Mouse (Mus musculus): ENCODE results near the gene Ghrh. TPM values are rescaled to one million over a fixed set of nuclear protein-coding genes. Genes with fewer than 3 reads are reported as not detected.

The Ghrh gene
- polyA plus RNA-seq, 1 experiment from 2014 or later, result 1.0 TPM

DNA sequence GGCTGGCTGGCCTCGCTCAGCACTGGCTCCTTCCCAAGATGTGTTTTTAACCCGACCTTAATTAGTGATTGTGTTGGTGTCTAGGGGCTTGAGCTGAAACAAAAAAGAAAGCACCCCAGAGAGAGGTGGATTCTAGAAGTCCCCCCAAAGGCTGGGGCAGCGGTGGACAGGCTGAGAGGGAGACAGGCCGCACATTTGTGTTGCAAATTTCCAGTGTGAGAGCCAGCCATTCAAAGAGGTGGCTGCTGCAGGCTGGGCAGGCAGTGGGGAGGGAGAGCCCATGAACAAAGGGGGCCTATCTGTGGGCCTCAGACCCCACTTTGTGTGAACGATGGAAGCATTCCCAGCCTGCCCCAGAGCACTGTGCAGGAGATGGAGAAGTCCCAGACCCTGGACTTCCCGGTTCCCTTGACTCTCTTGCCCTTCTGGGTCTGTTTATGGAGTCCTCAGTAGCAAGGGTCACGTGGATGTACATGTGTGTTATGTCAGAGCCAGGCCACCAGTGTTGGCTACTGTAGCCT, 7.0 kb downstream of the Ghrh start:
- Histone ChIP-seq H3K4me2 (replicated peaks; ENCODE audit: low read depth, low read length) (no peak overlapping the region), H3K4me1 (replicated peaks; ENCODE audit: control insufficient read depth, insufficient read depth, low read length) (peaks cover 14% of the 10 kb centered on the region), H3K36me3 (ENCODE audit: control insufficient read depth, insufficient read depth, low read length) (no peaks in the 10 kb centered on the region), H3K27ac (ENCODE audit: low read depth, low read length) (peak overlapping the region; percentile 88), H3K9ac (ENCODE audit: low read depth, low read length) (peak overlapping the region; percentile 32), H3K9me3 (ENCODE audit: control insufficient read depth, low read length) (no peaks in the 10 kb centered on the region), H3K27me3 (ENCODE audit: control insufficient read depth, insufficient read depth, low read length) (no peaks in the 10 kb centered on the region), H3K4me3 (ENCODE audit: low read depth, low read length) (no peak overlapping the region)
- DNase-seq (ENCODE audit: low spot score) (peak; percentile 66), ATAC-seq (ENCODE audit: low FRiP score) (peak; percentile 52)
- 13% methylated on average over 7 of the region's 7 CpGs for WGBS

GRCm38 (mm10) chr2:157339532-157339931, 7.8 kb downstream of the Ghrh start:
- Histone ChIP-seq H3K9ac (ENCODE audit: low read depth, low read length) (peak overlapping the region; percentile 38; the same call in 1 of the 2 replicates), H3K4me3 (ENCODE audit: low read depth, low read length) (no peak overlapping the region), H3K27me3 (ENCODE audit: control insufficient read depth, insufficient read depth, low read length) (no peaks in the 10 kb centered on the region), H3K4me2 (replicated peaks; ENCODE audit: low read depth, low read length) (no peak overlapping the region), H3K36me3 (ENCODE audit: control insufficient read depth, insufficient read depth, low read length) (no peaks in the 10 kb centered on the region), H3K27ac (ENCODE audit: low read depth, low read length) (peak overlapping the region; percentile 88), H3K4me1 (replicated peaks; ENCODE audit: control insufficient read depth, insufficient read depth, low read length) (peaks cover 14% of the 10 kb centered on the region), H3K9me3 (ENCODE audit: control insufficient read depth, low read length) (no peaks in the 10 kb centered on the region)
- DNase-seq (ENCODE audit: low spot score), result no peak
- WGBS, result 73% methylated on average over 7 of the region's 7 CpGs
- no peak for ATAC-seq (ENCODE audit: low FRiP score)

GRCm38 (mm10) chr2:157338663-157339062, 8.6 kb downstream of the Ghrh start:
- 43% methylated on average over 5 of the region's 5 CpGs for WGBS

DNA sequence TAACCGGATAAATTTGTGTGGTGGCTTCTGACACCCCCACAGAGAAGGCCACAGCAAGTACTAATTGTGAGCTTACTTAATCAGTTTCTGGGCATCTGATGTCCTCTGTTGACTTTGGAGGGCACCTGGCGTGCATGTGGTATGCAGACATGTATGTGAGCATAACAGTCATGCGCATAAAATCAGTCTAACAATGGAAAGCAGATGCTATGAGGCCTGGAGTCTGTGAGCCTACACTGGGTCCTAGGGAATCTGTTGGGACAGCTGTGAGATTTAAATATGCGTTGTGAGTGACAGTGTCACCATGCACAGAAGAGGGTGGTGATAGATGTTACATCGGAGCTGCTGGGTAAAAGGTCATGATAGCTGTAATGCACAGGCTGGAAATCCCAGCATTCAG, 15.2 kb downstream of the Ghrh start:
- ATAC-seq (ENCODE audit: low FRiP score), result 0 out of 2 replicates have a peak, but pooled peaks have one; percentile 20
- no peak overlapping the region for H3K4me3 ChIP-seq (ENCODE audit: low read depth, low read length)
- H3K27me3 ChIP-seq (ENCODE audit: control insufficient read depth, insufficient read depth, low read length), result no peaks in the 10 kb centered on the region
- no peak for DNase-seq (ENCODE audit: low spot score)
- no peaks in the 10 kb centered on the region for H3K36me3 ChIP-seq (ENCODE audit: control insufficient read depth, insufficient read depth, low read length)
- no peak overlapping the region for H3K9ac ChIP-seq (ENCODE audit: low read depth, low read length)
- no peak overlapping the region for H3K4me2 ChIP-seq (replicated peaks; ENCODE audit: low read depth, low read length)
- H3K27ac ChIP-seq (ENCODE audit: low read depth, low read length), result peak overlapping the region; percentile 72
- 63% methylated on average over 5 of the region's 5 CpGs for WGBS
- H3K4me1 ChIP-seq (replicated peaks; ENCODE audit: control insufficient read depth, insufficient read depth, low read length), result peaks cover 3% of the 10 kb centered on the region
- H3K9me3 ChIP-seq (ENCODE audit: control insufficient read depth, low read length), result no peaks in the 10 kb centered on the region

More at GRCm38 (mm10) chr2:157338663-157339062, 8.6 kb downstream of the Ghrh start:
- H3K9ac ChIP-seq (ENCODE audit: low read depth, low read length), result no peak overlapping the region
- no peak overlapping the region for H3K27ac ChIP-seq (ENCODE audit: low read depth, low read length)
- H3K27me3 ChIP-seq (ENCODE audit: control insufficient read depth, insufficient read depth, low read length), result no peaks in the 10 kb centered on the region
- DNase-seq (ENCODE audit: low spot score) (peak; percentile 88), ATAC-seq (ENCODE audit: low FRiP score) (no peak)
- H3K36me3 ChIP-seq (ENCODE audit: control insufficient read depth, insufficient read depth, low read length), result no peaks in the 10 kb centered on the region
- no peaks in the 10 kb centered on the region for H3K9me3 ChIP-seq (ENCODE audit: control insufficient read depth, low read length)
- H3K4me2 ChIP-seq (replicated peaks; ENCODE audit: low read depth, low read length), result no peak overlapping the region
- peaks cover 14% of the 10 kb centered on the region for H3K4me1 ChIP-seq (replicated peaks; ENCODE audit: control insufficient read depth, insufficient read depth, low read length)
- H3K4me3 ChIP-seq (ENCODE audit: low read depth, low read length), result no peak overlapping the region

DNA sequence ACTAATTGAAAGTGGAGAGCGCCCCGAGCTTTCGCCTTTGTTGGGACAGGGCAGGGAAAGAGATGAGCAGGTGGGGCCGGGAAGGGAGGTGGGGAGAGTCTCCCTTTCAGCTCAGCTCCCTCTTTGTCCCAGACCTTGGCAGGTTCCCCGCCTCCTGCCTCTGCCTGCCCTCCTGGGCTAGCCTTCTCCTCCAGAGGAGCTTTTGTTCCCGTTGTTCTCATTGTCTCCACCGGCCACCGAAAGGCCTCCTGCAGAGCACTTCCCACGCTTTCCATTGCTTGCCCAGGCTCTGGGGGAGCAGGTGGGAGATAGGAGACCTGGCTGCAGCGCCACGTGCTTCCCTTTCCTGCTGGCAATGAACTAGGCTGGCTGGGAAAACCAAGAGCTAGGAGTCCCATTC, 18.7 kb downstream of the Ghrh start:
- H3K27me3 ChIP-seq (ENCODE audit: control insufficient read depth, insufficient read depth, low read length), result no peaks in the 10 kb centered on the region
- ATAC-seq (ENCODE audit: low FRiP score) (peak; percentile 76), DNase-seq (ENCODE audit: low spot score) (peak; percentile 66)
- peak overlapping the region; percentile 78 for H3K27ac ChIP-seq (ENCODE audit: low read depth, low read length)
- WGBS, result 15% methylated on average over 11 of the region's 11 CpGs
- H3K9me3 ChIP-seq (ENCODE audit: control insufficient read depth, low read length), result no peaks in the 10 kb centered on the region
- H3K4me2 ChIP-seq (replicated peaks; ENCODE audit: low read depth, low read length), result no peak overlapping the region
- no peak overlapping the region for H3K4me3 ChIP-seq (ENCODE audit: low read depth, low read length)
- H3K36me3 ChIP-seq (ENCODE audit: control insufficient read depth, insufficient read depth, low read length), result peaks cover 10% of the 10 kb centered on the region
- H3K4me1 ChIP-seq (replicated peaks; ENCODE audit: control insufficient read depth, insufficient read depth, low read length), result peaks cover 3% of the 10 kb centered on the region
- peak overlapping the region; percentile 1; the same call in 1 of the 2 replicates for H3K9ac ChIP-seq (ENCODE audit: low read depth, low read length)

DNA sequence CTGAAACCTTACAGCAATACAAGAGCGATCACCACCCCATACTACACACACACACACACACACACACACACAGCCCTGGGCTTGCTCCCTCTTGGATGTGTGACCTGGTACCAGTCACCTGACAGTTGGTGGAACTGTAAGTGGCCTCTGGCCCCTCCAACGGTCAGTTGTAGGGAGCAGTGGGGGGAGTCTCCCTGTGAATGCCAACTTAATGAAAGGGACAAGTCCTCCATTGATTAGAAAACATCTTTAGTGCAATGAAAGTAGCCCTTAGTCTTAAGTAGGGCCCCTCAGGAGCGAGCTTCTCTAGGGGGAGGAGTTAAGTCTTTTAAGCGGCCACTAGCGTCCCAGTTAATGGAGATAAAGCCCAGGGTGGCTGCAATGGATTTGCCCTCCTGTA, 19.2 kb downstream of the Ghrh start:
- WGBS, result 28% methylated on average over 5 of the region's 5 CpGs
- Histone ChIP-seq H3K27ac (ENCODE audit: low read depth, low read length) (peak overlapping the region; percentile 78), H3K36me3 (ENCODE audit: control insufficient read depth, insufficient read depth, low read length) (peaks cover 13% of the 10 kb centered on the region), H3K4me3 (ENCODE audit: low read depth, low read length) (no peak overlapping the region), H3K9ac (ENCODE audit: low read depth, low read length) (peak overlapping the region; percentile 1; the same call in 1 of the 2 replicates), H3K9me3 (ENCODE audit: control insufficient read depth, low read length) (no peaks in the 10 kb centered on the region), H3K4me1 (replicated peaks; ENCODE audit: control insufficient read depth, insufficient read depth, low read length) (peaks cover 3% of the 10 kb centered on the region), H3K27me3 (ENCODE audit: control insufficient read depth, insufficient read depth, low read length) (no peaks in the 10 kb centered on the region), H3K4me2 (replicated peaks; ENCODE audit: low read depth, low read length) (no peak overlapping the region)
- DNase-seq (ENCODE audit: low spot score), result no peak
- peak; percentile 55; the same call in 1 of the 2 replicates for ATAC-seq (ENCODE audit: low FRiP score)

GRCm38 (mm10) chr2:157325238-157325637, 22.1 kb downstream of the Ghrh start:
- H3K36me3 ChIP-seq (ENCODE audit: control insufficient read depth, insufficient read depth, low read length), result peaks cover 19% of the 10 kb centered on the region
- DNase-seq (ENCODE audit: low spot score) (no peak), ATAC-seq (ENCODE audit: low FRiP score) (no peak)
- H3K4me1 ChIP-seq (replicated peaks; ENCODE audit: control insufficient read depth, insufficient read depth, low read length), result no peaks in the 10 kb centered on the region; the same call in 1 of the 2 replicates
- H3K4me3 ChIP-seq (ENCODE audit: low read depth, low read length), result no peak overlapping the region
- no peaks in the 10 kb centered on the region for H3K9me3 ChIP-seq (ENCODE audit: control insufficient read depth, low read length)
- H3K4me2 ChIP-seq (replicated peaks; ENCODE audit: low read depth, low read length), result no peak overlapping the region
- no peaks in the 10 kb centered on the region for H3K27me3 ChIP-seq (ENCODE audit: control insufficient read depth, insufficient read depth, low read length)
- WGBS, result 87% methylated on average over 2 of the region's 2 CpGs
- no peak overlapping the region for H3K9ac ChIP-seq (ENCODE audit: low read depth, low read length)
- H3K27ac ChIP-seq (ENCODE audit: low read depth, low read length), result no peak overlapping the region

DNA sequence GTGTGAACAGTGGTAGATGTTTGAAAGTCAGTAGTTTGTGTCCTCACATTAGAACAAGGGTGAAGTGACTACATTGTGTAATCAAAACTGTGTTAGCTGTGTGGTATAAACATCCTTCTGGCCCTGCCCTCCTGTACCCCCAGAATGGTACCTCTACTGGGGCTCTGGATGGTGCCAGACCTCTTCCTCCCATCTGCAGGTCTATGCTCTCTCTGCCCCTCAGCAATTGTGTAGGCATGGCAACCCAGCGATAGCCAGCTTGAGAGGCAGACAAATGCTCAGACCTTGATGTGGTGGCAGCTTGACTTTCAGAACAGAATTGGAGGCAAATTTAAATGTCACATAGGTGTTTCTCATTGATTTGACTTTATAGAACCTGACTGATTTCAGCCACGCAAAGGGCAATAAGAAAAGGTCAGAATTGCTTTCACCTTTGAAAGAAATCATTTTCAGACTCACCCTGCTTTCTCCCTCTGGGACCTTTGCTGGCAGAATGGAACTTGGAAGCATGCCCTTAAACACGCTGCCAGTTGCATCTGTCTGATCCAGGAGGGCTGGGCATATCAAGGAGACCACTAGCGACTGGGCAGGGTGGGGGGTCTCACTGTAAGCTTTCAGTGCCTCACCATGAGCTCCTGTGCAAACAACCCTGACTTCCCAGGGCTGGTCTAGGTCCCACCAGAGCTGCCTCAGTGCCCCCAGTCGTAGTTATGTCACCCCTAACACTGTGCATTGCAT, 25.1 kb downstream of the Ghrh start:
- Histone ChIP-seq H3K27me3 (ENCODE audit: control insufficient read depth, insufficient read depth, low read length) (no peaks in the 10 kb centered on the region), H3K9me3 (ENCODE audit: control insufficient read depth, low read length) (no peaks in the 10 kb centered on the region), H3K4me3 (ENCODE audit: low read depth, low read length) (no peak overlapping the region), H3K36me3 (ENCODE audit: control insufficient read depth, insufficient read depth, low read length) (peaks cover 31% of the 10 kb centered on the region), H3K4me1 (replicated peaks; ENCODE audit: control insufficient read depth, insufficient read depth, low read length) (no peaks in the 10 kb centered on the region), H3K27ac (ENCODE audit: low read depth, low read length) (no peak overlapping the region), H3K4me2 (replicated peaks; ENCODE audit: low read depth, low read length) (no peak overlapping the region), H3K9ac (ENCODE audit: low read depth, low read length) (no peak overlapping the region)
- ATAC-seq (ENCODE audit: low FRiP score) (no peak), DNase-seq (ENCODE audit: low spot score) (no peak)
- WGBS, result 93% methylated on average over 5 of the region's 5 CpGs

- no peak for DNase-seq (ENCODE audit: low spot score)
- Histone ChIP-seq H3K4me2 (replicated peaks; ENCODE audit: low read depth, low read length) (no peak overlapping the region), H3K9me3 (ENCODE audit: control insufficient read depth, low read length) (no peaks in the 10 kb centered on the region), H3K9ac (ENCODE audit: low read depth, low read length) (no peak overlapping the region), H3K27me3 (ENCODE audit: control insufficient read depth, insufficient read depth, low read length) (no peaks in the 10 kb centered on the region), H3K4me1 (replicated peaks; ENCODE audit: control insufficient read depth, insufficient read depth, low read length) (no peaks in the 10 kb centered on the region), H3K4me3 (ENCODE audit: low read depth, low read length) (no peak overlapping the region), H3K36me3 (ENCODE audit: control insufficient read depth, insufficient read depth, low read length) (peaks cover 38% of the 10 kb centered on the region), H3K27ac (ENCODE audit: low read depth, low read length) (no peak overlapping the region)
- 49% methylated on average over 5 of the region's 5 CpGs for WGBS
- no peak for ATAC-seq (ENCODE audit: low FRiP score)
Observed at GRCm38 (mm10) chr2:157320886-157321285, 26.4 kb downstream of the Ghrh start.
